Mouse (Mus musculus): ENCODE measurements at regions not wholly inside any gene's neighbourhood (a gene's known extent, or its start where the extent isn't known, plus 50 kb on each side); places are given as distances from the start of the nearest gene placed in this dataset.

DNA sequence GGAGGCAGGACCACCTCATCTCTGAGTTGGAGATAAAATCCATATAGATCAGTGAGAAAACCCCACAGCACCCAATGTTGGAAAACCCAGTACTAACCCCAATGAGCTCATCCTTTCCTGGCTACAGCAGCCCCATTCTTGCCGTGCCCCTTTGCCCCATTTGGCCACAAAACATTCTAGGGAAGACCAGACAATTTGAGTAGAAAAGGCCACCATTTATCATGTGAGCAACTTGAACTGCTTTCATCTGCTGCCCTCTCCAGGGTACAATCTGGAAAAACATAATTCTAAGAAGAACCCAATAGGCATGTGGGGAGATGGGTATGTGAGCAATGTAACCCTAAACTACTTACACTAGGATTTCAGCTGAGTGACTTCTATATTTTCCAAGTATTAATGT, 274.7 kb downstream of the Tex13c3 start:
- H3K27ac ChIP-seq (ENCODE audit: low read length): no peak overlapping the region

DNA sequence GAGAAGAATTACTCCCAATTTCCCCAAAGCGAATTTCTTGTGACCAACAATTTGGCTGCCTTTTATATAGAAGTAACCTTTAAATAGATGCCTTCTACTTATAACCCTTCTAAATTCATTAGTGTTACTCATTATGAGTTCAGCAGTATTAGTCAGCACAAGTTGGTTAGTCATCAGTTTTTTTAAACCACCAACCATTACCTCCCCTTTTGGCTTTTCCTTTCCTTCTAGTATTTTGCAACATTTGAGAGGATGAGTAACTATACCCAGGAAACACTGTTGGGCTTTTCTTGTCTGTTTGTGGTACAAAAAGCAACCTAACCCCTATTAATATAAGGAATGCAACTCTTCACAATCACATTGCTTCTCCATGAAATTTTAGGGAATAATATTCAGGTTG, 278.6 kb downstream of the Tex13c3 start:
- no peak for ATAC-seq (ENCODE audit: insufficient read depth, low FRiP score)
- Histone ChIP-seq H3K27me3 (ENCODE audit: control insufficient read depth, insufficient read depth, low read length) (no peaks in the 10 kb centered on the region), H3K4me2 (ENCODE audit: low read depth, low read length) (no peak overlapping the region), H3K4me1 (ENCODE audit: control insufficient read depth, insufficient read depth, low read length) (no peaks in the 10 kb centered on the region), H3K9me3 (replicated peaks; ENCODE audit: control insufficient read depth, low read length) (no peaks in the 10 kb centered on the region), H3K36me3 (ENCODE audit: control insufficient read depth, insufficient read depth, low read length) (no peaks in the 10 kb centered on the region), H3K9ac (ENCODE audit: low read length) (no peak overlapping the region), H3K27ac (ENCODE audit: low read length) (no peak overlapping the region), H3K4me3 (replicated peaks; ENCODE audit: low read length) (no peak overlapping the region)
- 81% methylated on average over 1 of the region's 1 CpGs for WGBS

More for the DNA sequence above, 274.7 kb downstream of the Tex13c3 start:
- Histone ChIP-seq H3K4me3 (replicated peaks; ENCODE audit: low read length) (no peak overlapping the region), H3K27me3 (ENCODE audit: control insufficient read depth, insufficient read depth, low read length) (no peaks in the 10 kb centered on the region), H3K4me2 (ENCODE audit: low read depth, low read length) (no peak overlapping the region), H3K36me3 (ENCODE audit: control insufficient read depth, insufficient read depth, low read length) (no peaks in the 10 kb centered on the region), H3K4me1 (ENCODE audit: control insufficient read depth, insufficient read depth, low read length) (no peaks in the 10 kb centered on the region), H3K9me3 (replicated peaks; ENCODE audit: control insufficient read depth, low read length) (no peaks in the 10 kb centered on the region), H3K9ac (ENCODE audit: low read length) (no peak overlapping the region)
- ATAC-seq (ENCODE audit: insufficient read depth, low FRiP score): no peak
- WGBS: 59% methylated on average over 1 of the region's 1 CpGs

DNA sequence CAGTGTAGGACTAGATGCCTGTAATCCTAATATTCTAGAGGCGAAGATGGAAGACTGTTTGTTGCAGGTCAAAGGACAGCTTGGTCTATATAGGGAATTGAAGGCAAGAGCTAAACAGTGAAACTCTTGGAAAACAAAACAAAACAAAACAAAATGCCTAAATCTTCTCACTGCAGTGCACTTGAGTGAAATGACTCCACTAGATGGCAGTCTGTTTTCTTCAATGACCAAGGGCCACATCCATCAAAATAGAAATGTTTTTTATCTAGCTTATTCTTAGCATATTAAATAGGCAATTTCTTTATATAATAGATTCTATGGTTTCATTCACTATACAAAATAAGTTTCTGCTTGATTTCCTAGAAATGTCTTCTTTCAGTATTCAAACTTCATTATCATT, 279.7 kb downstream of the Tex13c3 start:
- H3K4me2 ChIP-seq (ENCODE audit: low read depth, low read length): no peak overlapping the region
- no peak overlapping the region for H3K27ac ChIP-seq (ENCODE audit: low read length)
- no peak overlapping the region for H3K4me3 ChIP-seq (replicated peaks; ENCODE audit: low read length)
- no peaks in the 10 kb centered on the region for H3K27me3 ChIP-seq (ENCODE audit: control insufficient read depth, insufficient read depth, low read length)
- no peaks in the 10 kb centered on the region for H3K9me3 ChIP-seq (replicated peaks; ENCODE audit: control insufficient read depth, low read length)
- no peaks in the 10 kb centered on the region for H3K4me1 ChIP-seq (ENCODE audit: control insufficient read depth, insufficient read depth, low read length)
- no peak overlapping the region for H3K9ac ChIP-seq (ENCODE audit: low read length)
- no peak for ATAC-seq (ENCODE audit: insufficient read depth, low FRiP score)
- WGBS: 88% methylated on average over 1 of the region's 1 CpGs
- no peaks in the 10 kb centered on the region for H3K36me3 ChIP-seq (ENCODE audit: control insufficient read depth, insufficient read depth, low read length)

GRCm38 (mm10) chrX:19199531-19199930, 281.6 kb downstream of the Tex13c3 start:
- WGBS: 89% methylated on average over 3 of the region's 3 CpGs
- Histone ChIP-seq H3K27me3 (ENCODE audit: control insufficient read depth, insufficient read depth, low read length) (no peaks in the 10 kb centered on the region), H3K27ac (ENCODE audit: low read length) (no peak overlapping the region), H3K4me2 (ENCODE audit: low read depth, low read length) (no peak overlapping the region), H3K9me3 (replicated peaks; ENCODE audit: control insufficient read depth, low read length) (no peaks in the 10 kb centered on the region), H3K4me3 (replicated peaks; ENCODE audit: low read length) (no peak overlapping the region), H3K9ac (ENCODE audit: low read length) (no peak overlapping the region), H3K4me1 (ENCODE audit: control insufficient read depth, insufficient read depth, low read length) (no peaks in the 10 kb centered on the region), H3K36me3 (ENCODE audit: control insufficient read depth, insufficient read depth, low read length) (no peaks in the 10 kb centered on the region)
- ATAC-seq (ENCODE audit: insufficient read depth, low FRiP score): no peak

GRCm38 (mm10) chrX:19168983-19169382, 312.1 kb downstream of the Tex13c3 start:
- H3K9ac ChIP-seq (ENCODE audit: low read length): no peak overlapping the region
- no peaks in the 10 kb centered on the region for H3K4me1 ChIP-seq (ENCODE audit: control insufficient read depth, insufficient read depth, low read length)
- no peak for ATAC-seq (ENCODE audit: insufficient read depth, low FRiP score)
- no peaks in the 10 kb centered on the region for H3K27me3 ChIP-seq (ENCODE audit: control insufficient read depth, insufficient read depth, low read length)
- no peaks in the 10 kb centered on the region for H3K36me3 ChIP-seq (ENCODE audit: control insufficient read depth, insufficient read depth, low read length)
- no peak overlapping the region for H3K4me3 ChIP-seq (replicated peaks; ENCODE audit: low read length)
- no peak overlapping the region for H3K27ac ChIP-seq (ENCODE audit: low read length)
- no peaks in the 10 kb centered on the region for H3K9me3 ChIP-seq (replicated peaks; ENCODE audit: control insufficient read depth, low read length)
- WGBS: 54% methylated on average over 2 of the region's 2 CpGs
- H3K4me2 ChIP-seq (ENCODE audit: low read depth, low read length): no peak overlapping the region

- H3K27me3 ChIP-seq (ENCODE audit: control insufficient read depth, insufficient read depth, low read length): no peaks in the 10 kb centered on the region
- no peak overlapping the region for H3K27ac ChIP-seq (ENCODE audit: low read length)
- WGBS: 69% methylated on average over 5 of the region's 5 CpGs
- H3K9ac ChIP-seq (ENCODE audit: low read length): no peak overlapping the region
- H3K9me3 ChIP-seq (replicated peaks; ENCODE audit: control insufficient read depth, low read length): no peaks in the 10 kb centered on the region
- no peaks in the 10 kb centered on the region for H3K36me3 ChIP-seq (ENCODE audit: control insufficient read depth, insufficient read depth, low read length)
- H3K4me1 ChIP-seq (ENCODE audit: control insufficient read depth, insufficient read depth, low read length): no peaks in the 10 kb centered on the region
- H3K4me3 ChIP-seq (replicated peaks; ENCODE audit: low read length): no peak overlapping the region
- ATAC-seq (ENCODE audit: insufficient read depth, low FRiP score): no peak
- no peak overlapping the region for H3K4me2 ChIP-seq (ENCODE audit: low read depth, low read length)
Measured at GRCm38 (mm10) chrX:19168546-19168945, 312.6 kb downstream of the Tex13c3 start.

DNA sequence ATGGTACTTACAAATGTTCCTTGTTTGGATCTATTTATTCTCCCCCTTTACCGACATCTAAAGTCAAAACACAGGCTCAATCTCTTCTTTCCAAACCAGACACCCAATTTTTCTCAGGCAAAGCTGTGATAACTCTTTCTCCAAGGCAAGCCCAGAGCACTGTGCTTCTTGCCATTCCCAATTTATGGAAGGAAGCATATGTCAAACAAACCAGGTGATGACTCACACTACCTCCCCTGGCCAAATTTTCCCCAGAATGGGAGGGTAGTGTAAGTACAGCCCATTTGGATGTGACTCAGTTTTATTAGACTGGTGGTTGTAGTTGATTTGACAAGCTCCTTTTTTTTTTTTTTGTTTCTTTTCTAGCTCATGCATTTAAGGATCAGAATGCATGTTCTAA, 313.0 kb downstream of the Tex13c3 start:
- H3K27ac ChIP-seq (ENCODE audit: low read length): 0 out of 2 replicates have a peak overlapping the region, but pooled peaks have one; percentile 23
- H3K4me2 ChIP-seq (ENCODE audit: low read depth, low read length): no peak overlapping the region
- WGBS: 55% methylated on average over 1 of the region's 1 CpGs
- no peaks in the 10 kb centered on the region for H3K9me3 ChIP-seq (replicated peaks; ENCODE audit: control insufficient read depth, low read length)
- H3K4me3 ChIP-seq (replicated peaks; ENCODE audit: low read length): no peak overlapping the region
- no peaks in the 10 kb centered on the region for H3K27me3 ChIP-seq (ENCODE audit: control insufficient read depth, insufficient read depth, low read length)
- H3K9ac ChIP-seq (ENCODE audit: low read length): no peak overlapping the region
- H3K4me1 ChIP-seq (ENCODE audit: control insufficient read depth, insufficient read depth, low read length): no peaks in the 10 kb centered on the region
- H3K36me3 ChIP-seq (ENCODE audit: control insufficient read depth, insufficient read depth, low read length): no peaks in the 10 kb centered on the region
- ATAC-seq (ENCODE audit: insufficient read depth, low FRiP score): no peak

DNA sequence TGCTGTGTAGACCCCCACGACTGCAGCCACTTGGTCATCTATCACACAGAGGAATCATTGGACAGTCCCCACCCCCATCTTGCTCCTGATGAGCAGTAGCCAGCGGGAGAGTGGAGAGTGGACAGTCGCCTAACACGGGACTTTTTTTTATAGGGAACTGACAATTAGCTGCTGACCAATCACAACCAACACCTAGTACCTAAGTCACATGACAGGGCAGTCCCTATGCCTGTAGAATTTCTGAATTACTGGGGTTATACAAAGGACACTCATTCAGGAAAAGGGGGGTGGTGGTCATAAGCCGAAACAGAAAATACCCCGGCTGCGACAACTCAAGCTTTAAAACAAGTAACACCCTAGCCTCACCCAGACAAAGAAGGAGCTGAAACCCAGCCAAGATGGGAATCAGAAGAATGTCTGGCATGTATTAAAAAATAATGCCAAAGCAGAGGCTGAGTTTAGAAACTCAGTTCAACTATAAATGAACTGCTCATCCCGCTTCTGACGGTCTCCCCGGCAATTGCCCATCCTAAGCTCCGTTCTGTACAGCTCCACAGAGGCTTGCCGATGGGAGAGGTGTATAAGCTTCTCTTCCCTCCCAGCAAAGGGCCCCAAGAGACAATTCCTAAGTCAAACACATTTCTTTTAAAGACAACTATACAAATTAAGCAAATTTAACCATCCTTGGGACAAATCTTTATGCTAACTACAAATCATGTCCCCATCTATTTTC, 313.8 kb downstream of the Tex13c3 start:
- Histone ChIP-seq H3K27me3 (ENCODE audit: control insufficient read depth, insufficient read depth, low read length) (no peaks in the 10 kb centered on the region), H3K9me3 (replicated peaks; ENCODE audit: control insufficient read depth, low read length) (no peaks in the 10 kb centered on the region), H3K4me2 (ENCODE audit: low read depth, low read length) (peak overlapping the region; percentile 43), H3K4me3 (replicated peaks; ENCODE audit: low read length) (peak overlapping the region; percentile 34), H3K4me1 (ENCODE audit: control insufficient read depth, insufficient read depth, low read length) (no peaks in the 10 kb centered on the region), H3K36me3 (ENCODE audit: control insufficient read depth, insufficient read depth, low read length) (no peaks in the 10 kb centered on the region), H3K27ac (ENCODE audit: low read length) (peak overlapping the region; percentile 52), H3K9ac (ENCODE audit: low read length) (peak overlapping the region; percentile 8; the same call in 1 of the 2 replicates)
- WGBS: 27% methylated on average over 12 of the region's 12 CpGs
- peak; percentile 58; the same call in 1 of the 2 replicates for ATAC-seq (ENCODE audit: insufficient read depth, low FRiP score)

DNA sequence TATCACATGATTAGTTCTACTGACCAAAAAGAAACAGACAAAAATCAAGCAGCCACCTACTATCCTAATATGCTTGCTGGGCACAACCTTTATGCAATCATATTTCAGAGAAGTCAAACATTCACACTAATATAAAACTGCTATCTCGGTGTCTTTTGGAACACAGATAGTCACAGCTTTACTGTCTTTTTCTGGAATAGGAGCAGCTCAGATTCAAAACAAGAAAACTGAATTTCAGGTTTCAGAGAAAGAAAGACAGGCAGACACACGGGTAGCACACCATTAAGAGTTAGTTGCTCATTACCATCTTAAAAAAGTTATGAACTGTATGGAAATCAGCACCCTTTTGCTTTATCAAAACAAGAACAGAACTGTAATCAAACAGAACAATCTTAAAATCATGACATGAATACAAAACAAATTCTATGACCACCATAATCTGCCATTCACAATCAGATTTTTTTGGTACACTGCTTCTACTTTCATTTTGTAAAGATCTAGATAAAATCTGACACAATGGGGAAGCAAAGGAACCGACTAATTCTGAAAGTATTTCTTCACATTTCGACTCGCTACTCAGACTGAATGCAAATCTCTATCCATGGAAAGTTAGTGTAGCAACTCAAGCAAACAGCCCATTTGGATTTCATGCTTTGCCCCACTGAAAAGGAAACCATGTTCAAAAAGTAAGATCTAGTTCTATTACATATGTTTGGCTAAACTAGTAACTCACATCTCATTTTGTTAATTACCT, 315.1 kb downstream of the Tex13c3 start:
- no peaks in the 10 kb centered on the region for H3K4me1 ChIP-seq (ENCODE audit: control insufficient read depth, insufficient read depth, low read length)
- H3K4me2 ChIP-seq (ENCODE audit: low read depth, low read length): peak overlapping the region; percentile 43; the same call in 1 of the 2 replicates
- H3K4me3 ChIP-seq (replicated peaks; ENCODE audit: low read length): peak overlapping the region; percentile 34
- no peaks in the 10 kb centered on the region for H3K9me3 ChIP-seq (replicated peaks; ENCODE audit: control insufficient read depth, low read length)
- H3K9ac ChIP-seq (ENCODE audit: low read length): no peak overlapping the region
- 52% methylated on average over 5 of the region's 5 CpGs for WGBS
- H3K27me3 ChIP-seq (ENCODE audit: control insufficient read depth, insufficient read depth, low read length): no peaks in the 10 kb centered on the region
- no peaks in the 10 kb centered on the region for H3K36me3 ChIP-seq (ENCODE audit: control insufficient read depth, insufficient read depth, low read length)
- ATAC-seq (ENCODE audit: insufficient read depth, low FRiP score): no peak
- H3K27ac ChIP-seq (ENCODE audit: low read length): no peak overlapping the region
